In genomic region chr8:126590599-126590998, GRCm38 (mm10) we compare ENCODE assay signal across 8 mouse cellular contexts. TPM values are rescaled to one million over a fixed set of nuclear protein-coding genes. Genes with fewer than 3 reads are reported as not detected.
A peak's percentile ranks its signal among the peaks of the same experiment; 100 is the strongest.
DNase-seq lines count a peak whose midpoint lies in the region; ATAC-seq and TF ChIP-seq lines count a peak whose summit lies in the region.

No protein-coding gene starts in this region.

- 2% methylated on average over 4 of the region's 4 CpGs for WGBS in liver, adult 2 months
- WGBS in embryonic facial prominence, embryonic 13.5 days: 31% methylated on average over 4 of the region's 4 CpGs
- 8% methylated on average over 4 of the region's 4 CpGs for WGBS in intestine, embryonic 16.5 days
- WGBS in neural tube, embryonic 13.5 days: 33% methylated on average over 4 of the region's 4 CpGs

- TF ChIP-seq CTCF in liver, adult 2 months (IDR thresholded peaks at IDR 0.05; ENCODE audit: low read depth, low read length): no peak

- peaks cover 27% of the 10 kb centered on the region for H3K79me2 ChIP-seq in liver, adult 2 months (ENCODE audit: control insufficient read depth, insufficient read depth, low read length)

- H3K4me3 ChIP-seq in liver, adult 2 months (ENCODE audit: insufficient read depth, low read depth, low read length): peak overlapping the region; percentile 98
- H3K4me3 ChIP-seq in embryonic facial prominence, embryonic 13.5 days: peak overlapping the region; percentile 100
- peak overlapping the region; percentile 100 for H3K4me3 ChIP-seq in intestine, embryonic 16.5 days (ENCODE audit: low read length)
- H3K4me3 ChIP-seq in neural tube, embryonic 13.5 days: peak overlapping the region; percentile 100

- peaks cover 6% of the 10 kb centered on the region; the same call in 1 of the 2 replicates for H3K4me1 ChIP-seq in liver, adult 2 months (ENCODE audit: control insufficient read depth, insufficient read depth, low read length)
- H3K4me1 ChIP-seq in embryonic facial prominence, embryonic 13.5 days: peaks cover 52% of the 10 kb centered on the region
- H3K4me1 ChIP-seq in intestine, embryonic 16.5 days (ENCODE audit: control insufficient read depth, insufficient read depth, low read length): peaks cover 32% of the 10 kb centered on the region
- peaks cover 72% of the 10 kb centered on the region for H3K4me1 ChIP-seq in neural tube, embryonic 13.5 days (replicated peaks)

- H3K27ac ChIP-seq in liver, adult 2 months (replicated peaks; ENCODE audit: insufficient read depth, low read depth, low read length): peak overlapping the region; percentile 90
- peak overlapping the region; percentile 52 for H3K27ac ChIP-seq in embryonic facial prominence, embryonic 13.5 days
- H3K27ac ChIP-seq in intestine, embryonic 16.5 days (ENCODE audit: low read length): peak overlapping the region; percentile 90
- 0 out of 2 replicates have a peak overlapping the region, but pooled peaks have one; percentile 56 for H3K27ac ChIP-seq in neural tube, embryonic 13.5 days (replicated peaks)

- DNase-seq in liver, adult 2 months (ENCODE audit: extremely low read depth, low read depth, low spot score): no peak
- DNase-seq in liver: no peak
- no peak for DNase-seq in layer of hippocampus, adult 18-20 months (ENCODE audit: low spot score in 2 of 2)
- DNase-seq in layer of hippocampus, postnatal 10 days (ENCODE audit: low spot score in 2 of 2): no peak
- DNase-seq in left cerebral cortex, postnatal 4 days: no peak

- intact Hi-C loops in left cerebral cortex, postnatal 4 days (cut with DNase I): loop anchor here (5.0 to 10.0 kb wide), 4 partner anchors 53 to 332 kb away; no protein-coding TSS in a partner anchor

- H3K9ac ChIP-seq in liver, adult 2 months (ENCODE audit: low read depth, low read length): peak overlapping the region; percentile 84
- H3K9ac ChIP-seq in embryonic facial prominence, embryonic 13.5 days: peak overlapping the region; percentile 80
- H3K9ac ChIP-seq in intestine, embryonic 16.5 days (ENCODE audit: low read depth, low read length): peak overlapping the region; percentile 100
- peak overlapping the region; percentile 100 for H3K9ac ChIP-seq in neural tube, embryonic 13.5 days

- no peak for ATAC-seq in embryonic facial prominence, embryonic 13.5 days (ENCODE audit: insufficient number of reproducible peaks, insufficient read depth, low FRiP score, low TSS enrichment, low read depth)
- no peak for ATAC-seq in intestine, embryonic 16.5 days
- ATAC-seq in neural tube, embryonic 13.5 days (ENCODE audit: low read depth): no peak

- H3K4me2 ChIP-seq in embryonic facial prominence, embryonic 13.5 days: peak overlapping the region; percentile 84
- peak overlapping the region; percentile 81 for H3K4me2 ChIP-seq in intestine, embryonic 16.5 days (ENCODE audit: low read depth, low read length)
- H3K4me2 ChIP-seq in neural tube, embryonic 13.5 days: peak overlapping the region; percentile 91

- no peaks in the 10 kb centered on the region for H3K27me3 ChIP-seq in liver, adult 2 months (ENCODE audit: control insufficient read depth, insufficient read depth, low read length)
- no peaks in the 10 kb centered on the region for H3K27me3 ChIP-seq in embryonic facial prominence, embryonic 13.5 days
- H3K27me3 ChIP-seq in intestine, embryonic 16.5 days (replicated peaks; ENCODE audit: control insufficient read depth, insufficient read depth, low read length): no peaks in the 10 kb centered on the region
- no peaks in the 10 kb centered on the region for H3K27me3 ChIP-seq in neural tube, embryonic 13.5 days

- H3K9me3 ChIP-seq in embryonic facial prominence, embryonic 13.5 days: no peaks in the 10 kb centered on the region
- no peaks in the 10 kb centered on the region for H3K9me3 ChIP-seq in intestine, embryonic 16.5 days (ENCODE audit: control insufficient read depth, low read length)
- no peaks in the 10 kb centered on the region for H3K9me3 ChIP-seq in neural tube, embryonic 13.5 days

- peaks cover 15% of the 10 kb centered on the region for H3K36me3 ChIP-seq in liver, adult 2 months (ENCODE audit: control insufficient read depth, insufficient read depth, low read length)
- peaks cover 40% of the 10 kb centered on the region for H3K36me3 ChIP-seq in embryonic facial prominence, embryonic 13.5 days
- peaks cover 4% of the 10 kb centered on the region for H3K36me3 ChIP-seq in intestine, embryonic 16.5 days (ENCODE audit: control insufficient read depth, insufficient read depth, low read length)
- peaks cover 34% of the 10 kb centered on the region for H3K36me3 ChIP-seq in neural tube, embryonic 13.5 days

- no peak for TF ChIP-seq POLR2A in liver, adult 2 months (IDR thresholded peaks at IDR 0.05; ENCODE audit: extremely low read depth, insufficient read depth, low read length)

RNA-seq across cellular contexts. Expression of gene Irf2bp2, which starts 3.2 kb away (rescaled TPM):
- total RNA-seq in liver, adult 2 months (2014; rRNA removed): 26.3 and 39.2 TPM in 2 replicates
- polyA plus RNA-seq in liver, adult 2 months (2012; rRNA removed): 20.3 and 33.8 TPM in 2 replicates
- 11.1 and 13.5 TPM in 2 replicates for polyA plus RNA-seq in embryonic facial prominence, embryonic 13.5 days (2015; fragmentation: Nextera tagmentation; extraction: Ambion mirVana)
- polyA plus RNA-seq in intestine, embryonic 16.5 days (2015; fragmentation: Nextera tagmentation; extraction: Ambion mirVana): 11.5 and 11.9 TPM in 2 replicates
- 8.6 and 9.7 TPM in 2 replicates for polyA plus RNA-seq in neural tube, embryonic 13.5 days (2015; fragmentation: Nextera tagmentation; extraction: Ambion mirVana)
- 10 to 100 TPM; 62.6 to 73.0 TPM for total RNA-seq in layer of hippocampus, adult 18-20 months (2021)
- total RNA-seq in layer of hippocampus, postnatal 10 days (2021): 10 to 100 TPM; 57.0 to 63.1 TPM
- total RNA-seq in left cerebral cortex, postnatal 4 days (2021): 10 to 100 TPM; 52.6 to 53.0 TPM
